In genomic region chr14:21500154-21501047, GRCm38 (mm10) we compare ENCODE assay signal across 8 mouse cellular contexts. TPM values are rescaled to one million over a fixed set of nuclear protein-coding genes. Genes with fewer than 3 reads are reported as not detected.
DNase-seq lines count a peak whose midpoint lies in the region; ATAC-seq lines count a peak whose summit lies in the region.

No protein-coding gene starts in this region.

- peak overlapping the region; percentile 87 for H3K4me3 ChIP-seq in hindbrain, embryonic 14.5 days (replicated peaks; ENCODE audit: low read length)

- no peaks in the 10 kb centered on the region for H3K36me3 ChIP-seq in hindbrain, embryonic 14.5 days (replicated peaks; ENCODE audit: control insufficient read depth, insufficient read depth)

- H3K9ac ChIP-seq in hindbrain, embryonic 14.5 days: peak overlapping the region; percentile 93

- DNase-seq in R1 (ENCODE audit: low read depth, low spot score): peak; percentile 100
- DNase-seq in cerebellum, postnatal 25 days: peak; percentile 100
- DNase-seq in frontal cortex, postnatal 25 days (ENCODE audit: low spot score in 2 of 2): peak; percentile 99 to 100
- DNase-seq in hindbrain, embryonic 14.5 days (ENCODE audit: low spot score): peak; percentile 99
- peak; percentile 99 to 100 for DNase-seq in layer of hippocampus, postnatal 36 days
- DNase-seq in lung, postnatal 36 days: peak; percentile 100
- DNase-seq in retina, postnatal 1 day: peak; percentile 100
- DNase-seq in urinary bladder, adult 18-20 months (ENCODE audit: low spot score in 2 of 2): peak; percentile 97 to 100

- H3K27ac ChIP-seq in hindbrain, embryonic 14.5 days: peak overlapping the region; percentile 99

- H3K27me3 ChIP-seq in hindbrain, embryonic 14.5 days (ENCODE audit: control insufficient read depth, insufficient read depth, low read length): no peaks in the 10 kb centered on the region

- peak overlapping the region; percentile 88 for H3K4me2 ChIP-seq in hindbrain, embryonic 14.5 days (replicated peaks)

- ATAC-seq in hindbrain, embryonic 14.5 days (ENCODE audit: low FRiP score): peak; percentile 97

- H3K9me3 ChIP-seq in hindbrain, embryonic 14.5 days (ENCODE audit: control insufficient read depth, low read length): no peaks in the 10 kb centered on the region

- peaks cover 24% of the 10 kb centered on the region for H3K4me1 ChIP-seq in hindbrain, embryonic 14.5 days (replicated peaks; ENCODE audit: control insufficient read depth, insufficient read depth, low read length)

- under 1% methylated on average over 73 of the region's 75 CpGs for WGBS in hindbrain, embryonic 14.5 days

RNA-seq across cellular contexts. Expression of gene Kat6b, which starts 19.2 kb away (rescaled TPM):
- 24.4 and 25.7 TPM in 2 replicates for polyA plus RNA-seq in hindbrain, embryonic 14.5 days (2014; fragmentation: Nextera tagmentation; extraction: Ambion mirVana)
- total RNA-seq in layer of hippocampus, postnatal 36 days (2021): 10 to 100 TPM; 92.1 to 93.1 TPM

Comparison
In these comparisons a context has a peak if more than half of its experiments do, and no peak if none do; other contexts are left out.
1. Peak in every context shown above with its lines: DNase-seq, ATAC-seq, H3K4me3 ChIP-seq and H3K27ac ChIP-seq.